Mouse (Mus musculus): ENCODE measurements around the gene 4932411N23Rik. TPM values are rescaled to one million over a fixed set of nuclear protein-coding genes. Genes with fewer than 3 reads are reported as not detected.

4932411N23Rik gene
- polyA plus RNA-seq (2015; fragmentation: Illumina TruSeq; extraction: RNeasy Lipid Tissue Mini Kit (QIAGEN cat#74804); ENCODE audit: insufficient read depth, low read depth, low replicate concordance), result not detected

GRCm38 (mm10) chrX:126815768-126816167 is at the start of gene 4932411N23Rik:
4932411N23Rik (minus strand) TSS chrX:126815868.

Other genes with a start within 250 kb of the 4932411N23Rik start
- not detected for gene Gm382, start 224.1 kb upstream of the 4932411N23Rik start, polyA plus RNA-seq (2015; fragmentation: Illumina TruSeq; extraction: RNeasy Lipid Tissue Mini Kit (QIAGEN cat#74804); ENCODE audit: insufficient read depth, low read depth, low replicate concordance)